Mouse (Mus musculus) lung, adult 2 months (tissue): ENCODE measurements around the gene Rbfox3. TPM values are rescaled to one million over a fixed set of nuclear protein-coding genes. Genes with fewer than 3 reads are reported as not detected.

ENCODE experiments used
- DNase-seq: peaks from one replicate; pipeline ENCODE4 v3.0.0; 2022
- H3K4me1 ChIP-seq: fragments of 200-500 bp; 2 replicates; pipeline ENCODE4 v1.6.1; 2011; ENCODE audit warnings: low read length; ENCODE audit not compliant: control insufficient read depth, insufficient read depth
- H3K4me3 ChIP-seq: fragments of 200-500 bp; replicated peaks from 2 replicates; pipeline ENCODE3; 2011; ENCODE audit warnings: low read depth, mild to moderate bottlenecking, control low read depth, low read length; ENCODE audit errors: extremely low read depth
- CTCF ChIP-seq: fragments of 200-500 bp; IDR thresholded peaks from 2 replicates; pipeline ENCODE4 v1.5.1; 2011; ENCODE audit warnings: mild to moderate bottlenecking, low read length, control low read depth; ENCODE audit not compliant: insufficient read depth
- POLR2A ChIP-seq: fragments of 200-500 bp; IDR thresholded peaks from 2 replicates; pipeline ENCODE4 v1.6.1; 2011; ENCODE audit warnings: low read depth, mild to moderate bottlenecking, control low read depth, low read length, borderline replicate concordance; ENCODE audit errors: extremely low read depth
- WGBS: fragments of 180-500 bp; shearing (Covaris S2); methylation state at CpG from one replicate; pipeline ENCODE4 v1.1.7; 2018; 5-methylcytosine and 5-hydroxymethylcytosine counted together
- polyA plus RNA-seq: library from polyadenylated mRNA; depleted of rRNA; stranded (reverse); fragments of >200 nt; gene quantifications from 2 replicates; pipeline ENCODE4 v1.2.3, GENCODE M21; 2012

Gene Rbfox3
- polyA plus RNA-seq, 1 experiment: 1.3 TPM

DNA sequence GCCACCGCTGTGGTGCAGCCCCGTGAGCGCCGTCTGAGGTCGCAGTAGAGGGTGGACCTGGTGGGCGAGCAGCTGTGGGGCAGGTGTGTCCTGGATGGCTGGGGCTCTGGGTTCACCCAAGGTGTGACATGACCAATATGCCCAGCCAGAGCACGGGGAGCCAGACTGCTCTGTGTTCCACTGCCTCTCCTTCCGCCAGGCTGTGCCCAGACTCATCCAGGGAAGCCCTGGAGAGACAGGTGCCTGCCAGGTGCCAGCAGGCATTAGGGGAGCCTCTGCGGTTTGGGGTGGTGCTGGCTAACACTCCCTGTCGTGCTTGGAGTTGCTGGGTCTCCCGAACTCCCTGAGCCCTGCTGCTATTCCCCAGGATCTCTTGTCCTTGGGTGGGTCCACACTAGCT is 373.4 kb downstream of the Rbfox3 start:
- Histone ChIP-seq H3K4me3 (no peak overlapping the region), H3K4me1 (no peaks in the 10 kb centered on the region)
- no peak for DNase-seq
- TF ChIP-seq CTCF (no peak), POLR2A (no peak)
- 83% methylated on average over 11 of the region's 11 CpGs for WGBS

DNA sequence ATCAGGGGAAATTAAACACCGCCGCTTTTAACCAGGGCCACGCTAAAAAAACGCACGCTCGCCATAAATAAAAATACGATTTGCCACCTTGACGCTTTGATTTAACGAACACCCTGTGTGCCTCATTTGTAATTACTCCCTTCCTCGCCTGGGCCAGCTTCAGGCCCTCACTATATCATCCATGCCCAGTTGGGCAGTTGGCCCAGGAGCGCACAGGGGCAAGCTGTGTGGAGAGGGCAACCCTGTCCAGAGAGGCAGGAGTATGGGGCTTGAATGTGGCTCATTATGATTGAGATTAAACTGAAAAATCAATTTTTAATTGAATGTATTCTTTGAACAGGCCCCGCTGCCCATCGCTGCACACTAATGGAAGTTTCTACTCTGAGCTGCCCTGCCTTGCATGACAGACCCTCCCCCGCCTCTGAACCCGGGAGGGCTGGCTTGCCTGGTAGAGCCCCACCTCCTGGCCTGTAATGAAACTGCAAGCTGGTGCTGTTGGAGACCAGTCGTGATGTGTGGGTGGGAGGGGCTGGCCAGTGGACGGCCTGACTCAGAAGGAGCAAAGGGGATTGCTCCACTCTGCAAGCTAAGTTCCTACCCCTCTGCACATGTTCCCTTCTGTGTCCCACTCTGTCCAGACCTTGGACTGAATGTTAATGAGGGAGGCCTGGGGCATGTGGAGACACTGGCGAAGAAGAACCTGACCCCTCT is 376.9 kb downstream of the Rbfox3 start:
- Histone ChIP-seq H3K4me3 (no peak overlapping the region), H3K4me1 (no peaks in the 10 kb centered on the region)
- DNase-seq: no peak
- TF ChIP-seq POLR2A: no peak
- peak; percentile 16; the same call in 1 of the 2 replicates for TF ChIP-seq CTCF
- WGBS: 44% methylated on average over 18 of the region's 18 CpGs

DNA sequence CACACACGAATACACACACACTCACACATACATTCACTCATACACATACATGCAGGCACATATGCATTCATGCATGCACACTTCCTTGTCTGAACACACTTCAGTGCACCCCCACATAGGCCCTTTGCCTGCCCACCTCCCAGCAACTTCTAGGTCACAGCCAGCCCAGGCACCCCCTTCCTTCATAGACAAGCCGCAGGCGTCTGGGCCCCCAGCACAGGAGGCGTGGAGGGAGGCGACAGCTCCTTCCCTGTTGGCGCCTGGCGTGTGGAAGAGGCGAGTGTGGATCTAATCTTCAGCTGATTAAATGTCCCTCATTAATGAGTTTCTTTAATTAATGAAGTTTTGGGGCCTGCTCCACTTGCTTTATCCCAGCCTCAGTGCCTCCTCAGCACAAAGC is 381.1 kb downstream of the Rbfox3 start:
- Histone ChIP-seq H3K4me3 (no peak overlapping the region), H3K4me1 (no peaks in the 10 kb centered on the region)
- 87% methylated on average over 8 of the region's 8 CpGs for WGBS
- TF ChIP-seq CTCF (no peak), POLR2A (no peak)
- no peak for DNase-seq

DNA sequence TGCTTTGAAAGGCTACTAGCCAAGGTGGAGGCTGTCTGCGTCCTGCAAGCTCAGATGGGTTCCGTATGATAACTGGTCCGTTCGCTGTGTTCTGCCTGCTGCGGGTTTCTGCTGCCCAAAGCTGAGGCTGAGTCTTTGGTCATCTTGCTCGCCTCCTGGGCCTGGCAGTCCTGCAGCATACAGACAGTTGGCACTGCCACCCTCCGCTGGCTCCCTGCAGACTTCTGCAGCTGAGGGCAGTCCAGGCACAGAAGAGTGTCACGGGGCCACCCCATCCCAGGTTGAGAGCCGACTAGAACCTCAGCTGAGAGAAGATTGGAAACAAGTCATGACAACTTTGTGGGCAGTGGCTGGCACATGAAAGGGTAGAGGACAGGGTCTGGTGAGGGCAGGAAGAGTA is 382.6 kb downstream of the Rbfox3 start:
- Histone ChIP-seq H3K4me3 (no peak overlapping the region), H3K4me1 (no peaks in the 10 kb centered on the region)
- no peak for TF ChIP-seq POLR2A
- TF ChIP-seq CTCF: no peak
- DNase-seq: no peak
- WGBS: 86% methylated on average over 9 of the region's 9 CpGs

DNA sequence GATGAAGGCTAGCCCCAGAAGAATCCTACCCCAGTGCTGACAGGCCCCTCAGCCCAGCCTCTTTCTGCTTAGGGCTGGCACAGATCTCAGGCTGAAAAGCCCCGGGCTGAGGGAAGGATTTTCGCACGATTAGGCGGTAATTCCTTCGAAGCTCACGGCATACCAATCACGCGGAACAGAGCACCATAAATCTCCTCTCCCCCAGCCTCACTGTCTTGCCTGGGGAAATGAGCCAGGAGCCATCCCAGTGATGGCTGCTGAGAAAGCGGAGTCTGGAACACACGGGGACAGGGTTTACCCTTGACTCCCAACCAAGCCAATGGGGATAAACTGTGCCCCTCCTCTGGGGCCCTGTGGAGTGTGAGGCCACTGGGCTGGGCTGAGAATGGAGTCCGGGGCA is 386.3 kb downstream of the Rbfox3 start:
- WGBS: 70% methylated on average over 11 of the region's 11 CpGs
- Histone ChIP-seq H3K4me1 (no peaks in the 10 kb centered on the region), H3K4me3 (no peak overlapping the region)
- TF ChIP-seq POLR2A: no peak
- TF ChIP-seq CTCF: no peak
- DNase-seq: no peak

DNA sequence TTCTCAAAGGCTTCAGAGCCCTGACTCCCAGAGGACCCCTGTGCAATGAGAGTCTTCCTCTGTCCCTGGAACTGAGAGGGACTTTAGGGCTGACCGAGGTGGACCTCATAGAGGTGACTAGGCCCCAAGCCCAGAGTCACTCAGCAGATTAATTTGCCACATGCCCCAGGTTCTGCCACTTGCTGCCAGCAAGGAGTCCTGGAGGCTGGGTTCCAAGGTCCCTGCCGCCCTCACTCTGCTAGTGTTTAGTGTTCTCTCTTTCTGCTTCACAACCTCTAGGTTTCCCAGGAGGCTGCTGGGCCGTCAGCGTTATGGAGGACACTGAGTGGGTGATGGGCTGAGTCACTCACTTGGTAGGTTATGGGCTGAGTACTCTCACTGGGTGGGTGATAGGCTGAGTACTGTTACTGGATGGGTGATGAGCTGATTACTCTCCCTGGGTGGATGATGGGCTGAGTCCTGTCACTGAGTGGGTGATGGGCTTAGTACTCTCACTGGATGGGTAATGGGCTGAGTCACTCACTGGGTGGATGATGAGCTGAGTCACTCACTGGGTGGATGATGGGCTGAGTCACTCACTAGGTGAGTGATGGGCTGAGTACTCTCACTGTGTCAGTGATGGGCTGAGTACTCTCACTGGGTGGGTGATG is 387.8 kb downstream of the Rbfox3 start:
- Histone ChIP-seq H3K4me1 (no peaks in the 10 kb centered on the region), H3K4me3 (no peak overlapping the region)
- no peak for DNase-seq
- 73% methylated on average over 4 of the region's 4 CpGs for WGBS
- TF ChIP-seq CTCF: no peak
- no peak for TF ChIP-seq POLR2A

DNA sequence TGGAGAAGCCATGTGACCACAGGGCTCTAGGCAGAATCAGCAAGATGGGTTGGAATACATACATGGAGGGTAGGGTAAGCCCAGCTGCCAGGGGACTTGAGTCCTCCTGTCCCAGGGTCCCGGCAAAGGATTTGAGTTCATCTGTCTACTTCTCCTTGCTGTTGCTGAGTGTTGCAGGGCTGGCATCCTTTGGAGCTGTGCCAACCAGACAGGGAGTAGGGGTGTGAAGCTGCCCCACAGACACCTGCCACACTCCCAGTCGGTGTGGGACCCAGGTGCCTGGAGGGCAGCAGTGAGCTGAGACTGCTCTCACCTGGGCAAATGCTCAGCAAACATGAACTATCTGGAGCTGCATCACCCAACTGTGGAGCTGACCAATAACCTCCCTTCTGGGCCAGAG is 390.5 kb downstream of the Rbfox3 start:
- no peak for TF ChIP-seq CTCF
- no peak for TF ChIP-seq POLR2A

DNA sequence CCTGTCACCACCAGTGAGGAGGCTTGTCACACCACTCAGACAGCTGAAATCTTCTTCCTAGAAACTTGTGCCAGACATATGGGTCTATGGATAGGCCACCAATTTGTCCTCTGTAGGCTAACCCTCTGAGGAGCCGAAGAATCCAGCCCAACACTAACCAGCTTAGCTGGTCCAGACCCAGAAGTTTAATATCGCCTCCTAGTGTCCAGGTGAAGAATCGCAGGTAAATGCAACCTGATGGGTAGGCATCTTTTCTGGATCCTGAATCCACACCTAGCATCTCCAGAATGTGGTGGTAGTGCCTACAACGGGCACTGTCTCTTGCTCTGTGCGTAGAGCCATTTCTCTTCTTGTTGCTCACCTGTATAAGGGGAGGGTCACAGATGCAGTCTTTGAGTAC is 391.1 kb downstream of the Rbfox3 start:
- no peak for DNase-seq
- no peak for TF ChIP-seq POLR2A
- TF ChIP-seq CTCF: no peak
- no peaks in the 10 kb centered on the region for H3K4me1 ChIP-seq
- H3K4me3 ChIP-seq: no peak overlapping the region
- WGBS: 57% methylated on average over 5 of the region's 5 CpGs

More for the DNA sequence above, 390.5 kb downstream of the Rbfox3 start:
- 70% methylated on average over 2 of the region's 2 CpGs for WGBS
- DNase-seq: no peak
- no peak overlapping the region for H3K4me3 ChIP-seq
- H3K4me1 ChIP-seq: no peaks in the 10 kb centered on the region

DNA sequence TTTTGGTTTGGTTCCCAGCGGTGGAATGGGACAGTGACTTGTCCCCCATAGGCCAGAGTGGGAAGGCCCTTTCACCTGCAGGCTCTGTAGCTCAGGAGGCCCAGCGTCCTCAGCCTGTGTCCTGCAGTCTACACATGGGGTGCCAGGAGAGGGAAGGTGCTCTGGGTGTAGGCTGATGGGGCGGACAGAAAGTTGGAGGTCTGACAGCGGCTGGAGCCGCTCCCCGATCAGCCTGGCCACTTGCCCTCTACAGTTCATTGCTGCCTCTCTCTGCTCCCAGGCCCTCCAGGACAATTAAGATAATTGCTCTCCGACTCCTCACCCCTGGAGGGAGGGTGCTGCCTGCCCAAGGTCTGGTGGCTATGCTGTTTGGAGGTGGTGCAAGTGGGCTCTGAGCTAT is 392.7 kb downstream of the Rbfox3 start:
- no peak for TF ChIP-seq CTCF
- TF ChIP-seq POLR2A: no peak
- DNase-seq: no peak
- no peaks in the 10 kb centered on the region for H3K4me1 ChIP-seq
- H3K4me3 ChIP-seq: no peak overlapping the region
- WGBS: 66% methylated on average over 7 of the region's 7 CpGs

DNA sequence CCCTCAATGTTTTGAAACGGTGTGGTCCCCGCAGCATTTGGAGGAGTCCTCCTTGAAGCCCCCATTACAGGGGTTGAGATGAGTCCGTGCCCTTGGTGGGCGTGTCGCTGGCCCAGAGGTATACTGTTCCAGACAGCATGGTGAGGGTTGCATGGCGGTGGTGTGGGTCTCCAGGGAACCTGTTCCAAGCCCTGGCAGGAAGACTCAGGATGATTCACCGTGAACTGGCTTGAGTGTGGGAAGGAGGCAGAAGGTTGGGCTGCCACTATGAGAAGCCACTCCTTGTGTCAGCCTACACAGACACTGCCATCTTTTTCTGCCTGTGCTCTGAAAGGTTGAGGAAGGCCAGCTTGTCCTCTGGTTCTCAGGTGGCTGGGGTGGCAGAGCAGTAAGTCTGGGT is 393.5 kb downstream of the Rbfox3 start:
- WGBS: 76% methylated on average over 7 of the region's 7 CpGs
- TF ChIP-seq POLR2A (no peak), CTCF (no peak)
- H3K4me3 ChIP-seq: no peak overlapping the region
- DNase-seq: no peak
- no peaks in the 10 kb centered on the region for H3K4me1 ChIP-seq
